Mouse (Mus musculus): Measurements from ENCODE around the gene Gm16440. TPM values are rescaled to one million over a fixed set of nuclear protein-coding genes. Genes with fewer than 3 reads are reported as not detected.
"Not testable (repeated sequence)": the region's sequence is repeated elsewhere in the genome, so short reads cannot be mapped to it uniquely, and the experiment has no call there.

Gene Gm16440
- 0.14 TPM in 1 of 2 replicates, not detected in the other for polyA plus RNA-seq (2015; fragmentation: Nextera tagmentation; extraction: Ambion mirVana)

- not testable (repeated sequence) for H3K4me1 ChIP-seq; H3K36me3 ChIP-seq; H3K27ac ChIP-seq (replicated peaks); H3K9me3 ChIP-seq (replicated peaks); ATAC-seq (ENCODE audit: low FRiP score); H3K27me3 ChIP-seq (replicated peaks); H3K9ac ChIP-seq (replicated peaks); H3K4me3 ChIP-seq (replicated peaks); H3K4me2 ChIP-seq
- WGBS = 87% methylated on average over 2 of the region's 4 CpGs
Observed at GRCm38 (mm10) chr14:6390219-6390618, at the start of gene Gm16440. Gene Gm16440, minus strand, starts transcription at chr14:6390319.

DNA sequence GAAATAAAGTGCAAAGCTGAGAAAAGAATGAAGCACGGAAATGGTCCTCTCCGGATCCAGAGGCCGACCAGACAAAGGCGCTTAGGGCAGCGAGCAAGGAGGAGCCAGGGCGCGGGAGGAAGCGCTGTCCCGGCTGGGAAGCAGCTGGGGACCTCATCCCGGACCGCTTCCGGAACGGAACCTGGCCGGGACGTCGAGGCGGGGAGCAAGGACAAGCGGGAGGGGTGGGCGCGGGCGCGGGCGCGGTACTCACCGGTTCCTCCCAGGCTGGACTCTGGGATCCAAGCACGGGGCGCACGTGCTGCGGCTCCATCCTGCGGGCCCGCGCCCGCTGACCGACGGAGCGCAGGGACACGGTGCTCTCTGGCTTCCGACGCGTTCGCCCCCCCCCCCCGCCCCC, 36.6 kb upstream of the Gm16440 start:
- not testable (repeated sequence) for H3K27ac ChIP-seq (replicated peaks); H3K4me1 ChIP-seq; ATAC-seq (ENCODE audit: low FRiP score); H3K9me3 ChIP-seq (replicated peaks); H3K27me3 ChIP-seq (replicated peaks); H3K36me3 ChIP-seq; H3K9ac ChIP-seq (replicated peaks)
- 16% methylated on average over 7 of the region's 42 CpGs for WGBS
- H3K4me3 ChIP-seq (replicated peaks) = peak overlapping the region; percentile 38
- H3K4me2 ChIP-seq = peak overlapping the region; percentile 55

- not testable (repeated sequence) for H3K36me3 ChIP-seq; H3K9me3 ChIP-seq (replicated peaks); ATAC-seq (ENCODE audit: low FRiP score); H3K9ac ChIP-seq (replicated peaks); H3K27ac ChIP-seq (replicated peaks); H3K4me1 ChIP-seq; H3K27me3 ChIP-seq (replicated peaks)
- Histone ChIP-seq H3K4me3 (replicated peaks) (peak overlapping the region; percentile 38), H3K4me2 (peak overlapping the region; percentile 55)
- 25% methylated on average over 22 of the region's 22 CpGs for WGBS
Observed at GRCm38 (mm10) chr14:6426353-6426752, 36.2 kb upstream of the Gm16440 start.

DNA sequence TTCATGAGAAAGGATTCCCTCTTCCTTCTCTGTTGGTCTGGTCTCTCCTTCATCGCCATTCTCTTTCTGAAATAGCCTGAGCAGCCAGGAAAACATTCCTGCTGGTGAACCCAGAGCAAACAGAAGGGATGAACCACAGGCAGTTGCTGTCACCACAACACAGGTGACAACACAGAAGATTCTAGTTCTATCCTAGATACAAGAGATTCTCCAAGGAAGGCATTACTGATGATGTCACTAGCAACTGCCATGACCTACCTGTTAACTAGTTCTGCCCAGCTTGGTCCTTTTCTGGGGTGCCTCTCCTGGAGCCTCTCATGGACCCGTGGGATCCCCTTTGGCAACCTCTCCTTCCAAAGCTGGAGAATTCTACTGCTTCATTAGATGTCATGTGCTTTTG, 22.3 kb upstream of the Gm16440 start, which contains the start of gene Gm3591:
TSS of gene Gm3591 (minus strand) at position 101 of the 400 bp plus-strand sequence.
- not testable (repeated sequence) for H3K9me3 ChIP-seq (replicated peaks); H3K4me3 ChIP-seq (replicated peaks)

GRCm38 (mm10) chr14:6343578-6343977, 46.5 kb downstream of the Gm16440 start, which contains the start of gene Gm3618:
Gene Gm3618, minus strand, starts transcription at chr14:6343678.
- not testable (repeated sequence) for H3K9me3 ChIP-seq (replicated peaks); H3K4me3 ChIP-seq (replicated peaks); H3K4me1 ChIP-seq; H3K27ac ChIP-seq (replicated peaks); H3K27me3 ChIP-seq (replicated peaks); ATAC-seq (ENCODE audit: low FRiP score); H3K36me3 ChIP-seq; H3K9ac ChIP-seq (replicated peaks); H3K4me2 ChIP-seq
- no CpG with 5 or more reads among the region's 10 CpGs for WGBS

More for the DNA sequence above, 22.3 kb upstream of the Gm16440 start, which contains the start of gene Gm3591:
- not testable (repeated sequence) for H3K27ac ChIP-seq (replicated peaks); H3K4me2 ChIP-seq; H3K27me3 ChIP-seq (replicated peaks); H3K9ac ChIP-seq (replicated peaks); H3K4me1 ChIP-seq; H3K36me3 ChIP-seq; ATAC-seq (ENCODE audit: low FRiP score)
- WGBS = no CpG with 5 or more reads among the region's 2 CpGs

Other genes starting within 250 kb of the Gm16440 start
- gene Gm21560, start 171.0 kb downstream of the Gm16440 start, polyA plus RNA-seq (2015; fragmentation: Nextera tagmentation; extraction: Ambion mirVana) = not detected in 2 replicates
- gene Gm3411, start 103.1 kb downstream of the Gm16440 start, polyA plus RNA-seq (2015; fragmentation: Nextera tagmentation; extraction: Ambion mirVana) = 6.5 and 8.7 TPM in 2 replicates
- gene Gm21103, start 85.5 kb downstream of the Gm16440 start, polyA plus RNA-seq (2015; fragmentation: Nextera tagmentation; extraction: Ambion mirVana) = not detected in 2 replicates
- gene Gm3618, start 46.6 kb downstream of the Gm16440 start, polyA plus RNA-seq (2015; fragmentation: Nextera tagmentation; extraction: Ambion mirVana) = not detected in 2 replicates
- 6.1 and 6.6 TPM in 2 replicates for gene Gm3591, start 22.2 kb upstream of the Gm16440 start, polyA plus RNA-seq (2015; fragmentation: Nextera tagmentation; extraction: Ambion mirVana)
- gene Gm3594, start 54.3 kb upstream of the Gm16440 start, polyA plus RNA-seq (2015; fragmentation: Nextera tagmentation; extraction: Ambion mirVana) = not detected in 2 replicates
- gene Gm8356, start 147.0 kb upstream of the Gm16440 start, polyA plus RNA-seq (2015; fragmentation: Nextera tagmentation; extraction: Ambion mirVana) = not detected in 2 replicates
- gene Gm3629, start 200.3 kb upstream of the Gm16440 start, polyA plus RNA-seq (2015; fragmentation: Nextera tagmentation; extraction: Ambion mirVana) = 0.56 and 1.1 TPM in 2 replicates
- gene Gm3460, start 232.1 kb upstream of the Gm16440 start, polyA plus RNA-seq (2015; fragmentation: Nextera tagmentation; extraction: Ambion mirVana) = 0.50 and 0.93 TPM in 2 replicates